In the genomic region with DNA sequence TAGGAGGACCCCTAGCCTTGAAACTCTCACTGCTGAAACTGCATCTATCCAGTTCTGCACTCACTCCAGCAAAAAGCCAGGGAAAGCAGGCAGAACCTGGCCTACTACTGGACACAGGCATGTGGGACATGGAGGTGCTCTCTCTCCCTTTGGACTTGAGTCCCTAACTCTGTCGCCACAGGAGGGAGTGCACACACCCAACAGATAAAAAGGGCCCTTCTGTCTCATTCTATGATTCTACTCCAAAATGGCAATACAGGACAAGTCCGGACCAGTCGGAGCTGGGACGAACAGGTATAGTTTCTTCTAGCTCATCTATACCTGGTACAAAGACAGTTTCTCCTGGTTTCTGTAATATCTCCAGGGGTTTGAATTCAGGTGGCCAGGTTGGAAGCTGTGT, we compare ENCODE assay signal across 8 mouse cellular contexts. TPM values are rescaled to one million over a fixed set of nuclear protein-coding genes. Genes with fewer than 3 reads are reported as not detected.
A peak's percentile ranks its signal among the peaks of the same experiment; 100 is the strongest.
DNase-seq lines count a peak whose midpoint lies in the region; ATAC-seq and TF ChIP-seq lines count a peak whose summit lies in the region.

No protein-coding gene starts in this region.

- H3K36me3 ChIP-seq in neural tube, embryonic 11.5 days (ENCODE audit: control insufficient read depth, insufficient read depth, low read length), result peaks cover 19% of the 10 kb centered on the region
- H3K36me3 ChIP-seq in liver, embryonic 12.5 days, result peaks cover 63% of the 10 kb centered on the region
- H3K36me3 ChIP-seq in stomach, postnatal 0 days (ENCODE audit: control insufficient read depth, insufficient read depth, low read length), result peaks cover 21% of the 10 kb centered on the region

- peaks cover 30% of the 10 kb centered on the region for H3K4me1 ChIP-seq in neural tube, embryonic 11.5 days (ENCODE audit: control insufficient read depth, insufficient read depth, low read length)
- peaks cover 58% of the 10 kb centered on the region for H3K4me1 ChIP-seq in liver, embryonic 12.5 days
- peaks cover 6% of the 10 kb centered on the region for H3K4me1 ChIP-seq in stomach, postnatal 0 days (replicated peaks; ENCODE audit: control insufficient read depth, insufficient read depth)

- H3K9me3 ChIP-seq in neural tube, embryonic 11.5 days (ENCODE audit: control insufficient read depth, low read length), result no peaks in the 10 kb centered on the region
- H3K9me3 ChIP-seq in liver, embryonic 12.5 days (replicated peaks), result no peaks in the 10 kb centered on the region
- H3K9me3 ChIP-seq in stomach, postnatal 0 days (ENCODE audit: control insufficient read depth, low read length), result no peaks in the 10 kb centered on the region

- H3K27ac ChIP-seq in neural tube, embryonic 11.5 days (ENCODE audit: low read depth, low read length), result no peak overlapping the region
- H3K27ac ChIP-seq in liver, embryonic 12.5 days, result no peak overlapping the region
- H3K27ac ChIP-seq in stomach, postnatal 0 days (replicated peaks), result no peak overlapping the region

- TF ChIP-seq EP300 in stomach, postnatal 0 days (optimal IDR thresholded peaks at IDR 0.05), result no peak

- DNase-seq in cerebellum, adult 9-11 months, result peak; percentile 41
- no peak for DNase-seq in cerebellum, postnatal 25 days
- no peak for DNase-seq in neural tube, embryonic 11.5 days (ENCODE audit: low spot score)
- DNase-seq in neural tube, embryonic 10.5 days (ENCODE audit: extremely low spot score, low spot score), result no peak
- no peak for DNase-seq in stomach, postnatal 0 days (ENCODE audit: low spot score)
- no peak for DNase-seq in thymus, postnatal 14 days
- no peak for DNase-seq in thymus, postnatal 10 days (ENCODE audit: low spot score in 2 of 2)

- ATAC-seq in neural tube, embryonic 11.5 days (ENCODE audit: insufficient read depth, low FRiP score, low TSS enrichment), result no peak
- ATAC-seq in liver, embryonic 12.5 days, result no peak
- no peak for ATAC-seq in stomach, postnatal 0 days (ENCODE audit: low FRiP score, low TSS enrichment)

- WGBS in neural tube, embryonic 11.5 days, result 85% methylated on average over 4 of the region's 4 CpGs
- 65% methylated on average over 4 of the region's 4 CpGs for WGBS in liver, embryonic 12.5 days (ENCODE audit: insufficient replicate concordance)
- 69% methylated on average over 4 of the region's 4 CpGs for WGBS in stomach, postnatal 0 days

- H3K27me3 ChIP-seq in neural tube, embryonic 11.5 days (ENCODE audit: control insufficient read depth, insufficient read depth, low read length), result no peaks in the 10 kb centered on the region
- H3K27me3 ChIP-seq in liver, embryonic 12.5 days (replicated peaks), result no peaks in the 10 kb centered on the region
- H3K27me3 ChIP-seq in stomach, postnatal 0 days (ENCODE audit: control insufficient read depth, insufficient read depth, low read length), result no peaks in the 10 kb centered on the region

- H3K4me3 ChIP-seq in neural tube, embryonic 11.5 days (ENCODE audit: low read depth, low read length), result peak overlapping the region; percentile 88; the same call in 1 of the 2 replicates
- H3K4me3 ChIP-seq in liver, embryonic 12.5 days, result peak overlapping the region; percentile 82
- no peak overlapping the region for H3K4me3 ChIP-seq in stomach, postnatal 0 days (ENCODE audit: low read depth, low read length)

- no peak overlapping the region for H3K9ac ChIP-seq in neural tube, embryonic 11.5 days (ENCODE audit: low read length)
- H3K9ac ChIP-seq in liver, embryonic 12.5 days, result peak overlapping the region; percentile 94
- H3K9ac ChIP-seq in stomach, postnatal 0 days (ENCODE audit: low read length), result peak overlapping the region; percentile 35; the same call in 1 of the 2 replicates

- H3K4me2 ChIP-seq in neural tube, embryonic 11.5 days (ENCODE audit: low read depth), result peak overlapping the region; percentile 89
- peak overlapping the region; percentile 86 for H3K4me2 ChIP-seq in liver, embryonic 12.5 days
- peak overlapping the region; percentile 75 for H3K4me2 ChIP-seq in stomach, postnatal 0 days (replicated peaks; ENCODE audit: low read depth)

- peak; percentile 25; the same call in 1 of the 2 replicates for TF ChIP-seq CTCF in stomach, postnatal 0 days (IDR thresholded peaks at IDR 0.05; ENCODE audit: low read depth)

RNA-seq across cellular contexts. Expression of a gene that starts 2.3 kb away (rescaled TPM):
- polyA plus RNA-seq in neural tube, embryonic 11.5 days (2014; fragmentation: Nextera tagmentation; extraction: Ambion mirVana), result 61.2 and 63.6 TPM in 2 replicates
- 47.6 and 49.5 TPM in 2 replicates for polyA plus RNA-seq in liver, embryonic 12.5 days (2016; fragmentation: Nextera tagmentation; extraction: Ambion mirVana)
- polyA plus RNA-seq in stomach, postnatal 0 days (2015; fragmentation: Nextera tagmentation; extraction: Ambion mirVana), result 40.6 and 44.5 TPM in 2 replicates

RNA-seq across cellular contexts. Expression of a gene that starts 2.5 kb away (rescaled TPM):
- 86.0 and 88.4 TPM in 2 replicates for polyA plus RNA-seq in neural tube, embryonic 11.5 days (2014; fragmentation: Nextera tagmentation; extraction: Ambion mirVana)
- polyA plus RNA-seq in liver, embryonic 12.5 days (2016; fragmentation: Nextera tagmentation; extraction: Ambion mirVana), result 58.2 and 61.6 TPM in 2 replicates
- 31.8 and 33.2 TPM in 2 replicates for polyA plus RNA-seq in stomach, postnatal 0 days (2015; fragmentation: Nextera tagmentation; extraction: Ambion mirVana)

RNA-seq across cellular contexts. Expression of a gene that starts 11.5 kb away (rescaled TPM):
- 33.2 and 41.1 TPM in 2 replicates for polyA plus RNA-seq in neural tube, embryonic 11.5 days (2014; fragmentation: Nextera tagmentation; extraction: Ambion mirVana)
- 13.6 and 15.0 TPM in 2 replicates for polyA plus RNA-seq in liver, embryonic 12.5 days (2016; fragmentation: Nextera tagmentation; extraction: Ambion mirVana)
- 31.5 and 34.6 TPM in 2 replicates for polyA plus RNA-seq in stomach, postnatal 0 days (2015; fragmentation: Nextera tagmentation; extraction: Ambion mirVana)

RNA-seq across cellular contexts. Expression of a gene that starts 12.1 kb away (rescaled TPM):
- 917 and 938 TPM in 2 replicates for polyA plus RNA-seq in neural tube, embryonic 11.5 days (2014; fragmentation: Nextera tagmentation; extraction: Ambion mirVana)
- polyA plus RNA-seq in liver, embryonic 12.5 days (2016; fragmentation: Nextera tagmentation; extraction: Ambion mirVana), result 801 and 808 TPM in 2 replicates
- 403 and 419 TPM in 2 replicates for polyA plus RNA-seq in stomach, postnatal 0 days (2015; fragmentation: Nextera tagmentation; extraction: Ambion mirVana)

RNA-seq across cellular contexts. Expression of a gene that starts 12.9 kb away (rescaled TPM):
- polyA plus RNA-seq in neural tube, embryonic 11.5 days (2014; fragmentation: Nextera tagmentation; extraction: Ambion mirVana), result 46.0 and 51.1 TPM in 2 replicates
- polyA plus RNA-seq in liver, embryonic 12.5 days (2016; fragmentation: Nextera tagmentation; extraction: Ambion mirVana), result 6.9 and 7.2 TPM in 2 replicates
- polyA plus RNA-seq in stomach, postnatal 0 days (2015; fragmentation: Nextera tagmentation; extraction: Ambion mirVana), result 15.9 and 18.4 TPM in 2 replicates
